Mouse (Mus musculus): ENCODE results near the gene Olfr622.

Olfr622 gene

DNA sequence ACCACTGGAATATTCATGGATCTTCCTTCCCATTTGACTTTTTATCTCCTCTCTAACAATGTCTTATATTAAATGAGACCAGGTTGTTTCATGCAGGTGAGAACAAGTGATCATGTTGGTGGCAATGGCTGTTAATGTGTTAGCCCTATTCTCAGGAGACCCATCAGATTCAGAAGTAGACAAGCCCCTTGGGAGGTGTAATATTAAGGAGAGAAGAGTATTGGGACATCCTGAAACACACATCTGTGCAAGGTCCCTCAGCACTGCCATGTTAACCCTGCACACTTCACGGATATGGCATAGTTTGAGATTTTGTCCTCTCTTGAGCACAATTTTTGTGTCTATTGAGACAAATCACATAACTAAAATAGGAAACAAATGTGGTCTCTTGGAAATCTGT, at the start of gene Olfr622:
Gene Olfr622, minus strand, starts transcription at position 101 of the 400 bp plus-strand sequence.
- DNase-seq, result no peak

GRCm38 (mm10) chr7:103682420-103682819, 39.9 kb upstream of the Olfr622 start, which contains the start of gene Olfr625-ps1:
Gene Olfr625-ps1 (plus strand): TSS chr7:103682720.
- DNase-seq, result no peak

- no peak for DNase-seq
Observed at GRCm38 (mm10) chr7:103671091-103671490, 28.6 kb upstream of the Olfr622 start, which contains the start of gene Olfr624. Gene Olfr624 (minus strand): TSS chr7:103671191.

DNA sequence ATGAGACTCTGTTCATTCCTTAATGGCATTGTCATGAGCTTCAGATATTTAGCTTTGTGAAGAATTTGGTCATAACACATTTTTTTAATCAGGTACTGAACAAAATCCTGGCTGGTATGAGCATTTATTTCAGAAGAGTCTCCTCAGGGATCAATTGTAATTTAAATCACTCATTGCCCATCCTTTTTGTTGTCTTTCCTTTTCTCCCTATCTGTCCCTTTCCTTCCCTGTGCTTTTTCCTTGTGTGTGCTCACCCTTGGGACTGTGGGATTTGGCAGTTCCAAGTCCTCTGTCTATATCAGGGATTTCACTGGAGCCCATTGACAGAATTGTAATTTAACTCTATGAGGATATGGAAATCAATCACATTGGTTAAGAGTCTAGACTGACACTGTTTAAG, 21.1 kb upstream of the Olfr622 start, which contains the start of gene Olfr623:
Gene Olfr623, minus strand, starts transcription at position 101 of the 400 bp plus-strand sequence.
- no peak for DNase-seq

DNA sequence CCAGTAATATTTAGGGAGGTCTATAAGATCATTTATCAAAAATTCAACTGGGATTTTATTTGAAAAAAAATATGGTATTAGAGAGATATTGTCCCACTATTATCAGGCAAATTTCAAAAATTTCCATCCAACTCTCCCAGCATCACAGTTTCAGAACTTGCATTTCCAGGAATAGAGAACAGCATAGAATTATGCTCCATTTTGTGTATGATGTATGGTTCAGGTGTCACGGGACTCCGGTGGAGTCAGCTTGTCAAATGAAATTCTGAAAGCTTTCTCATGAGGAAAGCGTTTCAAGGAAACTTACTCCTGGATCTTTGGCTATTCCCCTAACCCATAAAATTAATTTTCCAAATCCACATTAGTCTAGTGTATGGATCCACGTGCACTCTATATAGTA, 1.6 kb upstream of the Olfr622 start:
- DNase-seq, result no peak

DNA sequence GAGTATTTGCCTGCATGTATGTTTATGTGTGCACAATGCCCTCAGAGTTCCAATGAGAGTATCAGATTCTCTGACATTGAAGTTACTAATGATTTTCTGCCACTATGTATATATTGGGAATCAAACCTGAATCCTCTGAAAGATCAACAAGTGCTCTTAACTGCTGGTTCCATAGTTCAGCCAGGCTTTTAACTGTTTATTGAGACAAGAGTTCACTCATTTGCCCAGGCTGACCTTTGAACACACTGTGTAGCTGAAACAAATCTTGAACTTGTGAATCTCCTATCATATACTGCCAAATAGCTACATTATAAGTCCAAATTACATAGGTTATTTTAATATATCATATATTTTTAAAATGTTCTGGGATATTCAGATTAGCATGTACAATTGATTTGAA, 5.7 kb downstream of the Olfr622 start:
- no peak for DNase-seq

DNA sequence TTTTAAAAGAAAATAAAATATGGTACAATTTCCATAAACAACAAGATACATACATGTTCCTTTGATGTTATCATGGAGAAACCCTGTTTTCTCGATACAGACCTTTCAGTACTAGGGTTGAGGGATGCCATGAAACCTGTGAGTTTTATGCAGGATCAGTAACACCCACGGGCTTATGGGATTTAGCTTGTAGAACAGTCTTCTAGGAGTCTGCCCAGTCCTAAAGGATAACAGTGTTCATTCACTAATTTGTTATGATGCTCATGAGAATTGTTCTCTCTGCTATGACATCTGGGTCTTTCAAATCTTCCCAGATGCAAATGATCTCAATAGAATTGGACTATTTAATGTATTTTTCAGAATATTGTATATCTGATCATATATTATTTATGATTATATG, 30.1 kb downstream of the Olfr622 start, which contains the start of gene Olfr620:
Gene Olfr620, minus strand, starts transcription at position 101 of the 400 bp plus-strand sequence.
- DNase-seq, result no peak

DNA sequence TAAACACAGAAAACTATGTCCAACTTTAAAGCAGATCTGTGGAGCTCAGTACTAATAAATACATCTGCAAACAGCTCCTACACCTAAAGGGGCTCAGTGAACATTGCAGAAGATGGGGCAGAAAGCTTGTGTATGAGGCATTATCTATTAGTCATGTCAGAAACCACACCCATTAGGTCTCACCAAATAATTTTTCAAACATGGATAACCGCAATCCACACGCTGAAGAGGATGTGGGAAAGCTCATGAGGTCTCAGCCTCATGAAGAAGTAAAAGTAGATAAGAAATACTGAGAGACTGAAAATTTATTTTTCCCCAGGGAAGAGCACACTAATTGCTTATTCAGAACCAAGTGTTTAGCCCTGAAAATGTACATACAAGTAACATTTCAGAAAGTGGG, 35.1 kb downstream of the Olfr622 start:
- no peak for DNase-seq

DNA sequence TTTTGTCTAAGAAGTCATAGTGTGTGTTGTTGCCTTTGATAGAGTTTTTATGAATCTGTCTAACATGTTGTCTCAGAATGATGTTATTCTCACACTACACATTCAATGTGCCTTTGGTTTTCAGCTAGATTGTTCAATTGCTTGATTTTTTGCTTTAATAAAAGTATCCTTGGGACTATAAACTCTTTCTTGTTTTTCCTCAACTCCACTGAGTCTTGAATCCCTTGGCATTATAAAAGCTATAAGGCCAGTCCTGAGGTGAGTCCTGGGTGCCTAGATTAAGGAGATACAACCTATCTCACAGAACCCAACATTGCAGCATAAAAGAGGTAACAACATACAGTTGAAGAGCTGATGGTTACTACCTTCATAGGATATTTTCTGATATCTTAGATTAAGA, 42.2 kb downstream of the Olfr622 start, which contains the start of gene Olfr619:
Gene Olfr619, plus strand, starts transcription at position 301 of the 400 bp plus-strand sequence.
- DNase-seq, result no peak

DNA sequence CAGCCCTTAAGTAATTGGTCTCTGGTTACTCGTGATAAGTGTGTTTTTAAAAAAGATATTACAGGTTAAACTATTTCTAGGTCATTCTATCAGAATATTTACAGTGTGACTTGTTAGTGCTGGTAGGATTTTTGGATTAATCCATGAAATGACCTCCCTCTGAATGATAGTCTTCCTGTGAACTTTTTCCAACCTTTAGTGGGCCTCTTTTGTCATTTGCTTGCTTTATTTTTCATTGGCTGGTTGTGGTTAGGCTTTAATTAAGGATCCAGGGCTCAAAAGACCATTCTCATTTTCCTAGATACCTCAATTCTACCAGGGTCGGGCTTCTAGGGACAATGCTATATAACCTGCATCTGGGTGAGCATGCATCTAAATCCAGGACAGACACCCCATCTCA, 52.7 kb downstream of the Olfr622 start, which contains the start of gene Olfr618:
Gene Olfr618, plus strand, starts transcription at position 301 of the 400 bp plus-strand sequence.
- DNase-seq, result no peak
